Mouse (Mus musculus): Measurements from ENCODE around the gene Wbp2. TPM values are rescaled to one million over a fixed set of nuclear protein-coding genes. Genes with fewer than 3 reads are reported as not detected.
"Not testable (repeated sequence)": the region's sequence is repeated elsewhere in the genome, so short reads cannot be mapped to it uniquely, and the experiment has no call there.

The Wbp2 gene
- polyA plus RNA-seq, 1 experiment from 2014 or later: 105 TPM

DNA sequence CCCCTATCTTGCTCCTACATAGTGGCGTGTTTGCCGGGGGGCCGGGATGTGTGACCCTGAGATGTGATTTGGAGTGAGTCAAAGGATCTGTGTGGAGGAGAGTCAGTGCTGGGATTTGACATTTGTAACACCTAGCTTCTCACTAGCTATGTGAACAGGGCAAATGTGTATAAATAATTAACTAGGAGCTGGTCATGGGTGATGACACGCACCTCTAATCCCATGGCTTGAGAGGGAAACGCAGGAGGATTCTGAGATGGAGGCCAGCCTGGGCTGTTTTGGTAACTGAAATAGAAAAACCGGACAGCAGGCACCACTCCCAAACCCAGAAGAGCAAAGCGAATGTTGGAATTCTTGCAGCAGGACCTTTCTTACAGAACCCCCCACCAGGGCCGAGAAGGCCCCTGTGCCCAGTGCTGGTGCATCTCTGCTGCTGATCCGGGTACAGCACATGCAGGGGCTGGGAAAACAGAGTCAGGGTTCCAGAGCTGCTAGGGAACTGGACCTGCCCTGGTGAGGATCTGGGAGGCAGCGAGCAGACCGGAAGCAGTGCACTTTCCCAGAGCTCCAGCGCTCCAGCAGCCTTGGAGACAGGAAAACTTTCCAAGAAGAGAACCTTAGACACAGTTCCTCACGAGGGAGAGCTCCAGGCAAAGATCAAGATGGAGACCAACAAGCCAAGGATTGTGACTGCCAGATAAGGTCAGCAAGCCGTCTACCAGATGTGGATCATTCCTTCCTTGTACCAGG is 12.1 kb upstream of the Wbp2 start:
- no peak overlapping the region for H3K4me3 ChIP-seq (ENCODE audit: low read depth, low read length)
- H3K9me3 ChIP-seq (ENCODE audit: control insufficient read depth, low read length): no peaks in the 10 kb centered on the region
- H3K27me3 ChIP-seq (ENCODE audit: control insufficient read depth, insufficient read depth, low read length): no peaks in the 10 kb centered on the region
- no peak overlapping the region for H3K27ac ChIP-seq (ENCODE audit: low read depth, low read length)
- H3K4me2 ChIP-seq (ENCODE audit: low read depth): no peak overlapping the region
- no peak overlapping the region for H3K9ac ChIP-seq (ENCODE audit: low read length)
- peaks cover 3% of the 10 kb centered on the region for H3K4me1 ChIP-seq (ENCODE audit: control insufficient read depth, insufficient read depth, low read length)
- H3K36me3 ChIP-seq (ENCODE audit: control insufficient read depth, insufficient read depth, low read length): no peaks in the 10 kb centered on the region
- ATAC-seq (ENCODE audit: insufficient read depth, low FRiP score, low TSS enrichment) (no peak), DNase-seq (ENCODE audit: low spot score) (no peak)
- 72% methylated on average over 14 of the region's 14 CpGs for WGBS

DNA sequence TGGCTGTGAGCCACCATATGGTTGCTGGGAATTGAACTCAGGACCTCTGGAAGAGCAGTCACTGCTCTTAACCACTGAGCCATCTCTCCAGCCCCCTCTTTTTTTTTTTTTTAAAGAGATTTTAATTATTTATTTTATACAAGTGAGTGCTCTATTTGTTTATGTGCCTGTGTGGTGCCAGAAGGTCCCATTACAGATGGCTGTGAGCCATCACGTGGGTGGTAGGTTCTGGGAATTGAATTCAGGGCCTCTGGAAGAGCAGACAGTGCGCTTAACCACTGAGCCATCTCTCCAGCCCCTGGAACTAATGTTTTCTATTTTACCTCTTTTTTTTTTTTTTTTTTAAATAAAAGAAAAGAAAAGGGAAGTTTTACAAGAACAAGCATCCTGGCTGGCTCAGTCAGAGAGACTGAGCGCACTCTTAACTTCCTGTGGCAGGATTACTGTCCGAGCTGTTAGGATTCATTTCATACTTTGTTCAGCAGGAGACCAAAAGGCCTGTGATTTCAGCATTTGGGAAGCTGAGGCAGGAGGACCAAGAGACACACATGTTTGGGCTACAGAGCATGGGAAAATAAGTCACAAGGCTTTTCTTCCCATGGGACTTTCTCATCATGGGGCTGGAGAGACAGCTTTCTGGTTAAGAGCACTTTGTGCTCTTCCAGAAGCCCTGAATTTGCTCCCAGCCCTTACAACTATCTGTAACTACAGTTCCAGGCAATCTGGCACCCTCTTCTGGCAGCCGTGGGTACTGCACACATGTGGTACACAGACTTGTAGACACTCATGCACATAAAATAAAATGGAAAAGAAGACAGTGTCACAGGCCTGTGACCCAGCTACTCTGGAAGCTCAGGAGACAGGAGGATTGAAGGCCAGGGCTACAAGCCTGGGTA is 9.7 kb upstream of the Wbp2 start:
- Histone ChIP-seq H3K27me3 (ENCODE audit: control insufficient read depth, insufficient read depth, low read length) (no peaks in the 10 kb centered on the region), H3K9ac (ENCODE audit: low read length) (no peak overlapping the region), H3K4me1 (ENCODE audit: control insufficient read depth, insufficient read depth, low read length) (no peaks in the 10 kb centered on the region), H3K9me3 (ENCODE audit: control insufficient read depth, low read length) (no peaks in the 10 kb centered on the region), H3K4me3 (ENCODE audit: low read depth, low read length) (no peak overlapping the region), H3K27ac (ENCODE audit: low read depth, low read length) (no peak overlapping the region), H3K4me2 (ENCODE audit: low read depth) (no peak overlapping the region), H3K36me3 (ENCODE audit: control insufficient read depth, insufficient read depth, low read length) (no peaks in the 10 kb centered on the region)
- DNase-seq (ENCODE audit: low spot score): no peak
- WGBS: 92% methylated on average over 5 of the region's 5 CpGs
- no peak for ATAC-seq (ENCODE audit: insufficient read depth, low FRiP score, low TSS enrichment)

DNA sequence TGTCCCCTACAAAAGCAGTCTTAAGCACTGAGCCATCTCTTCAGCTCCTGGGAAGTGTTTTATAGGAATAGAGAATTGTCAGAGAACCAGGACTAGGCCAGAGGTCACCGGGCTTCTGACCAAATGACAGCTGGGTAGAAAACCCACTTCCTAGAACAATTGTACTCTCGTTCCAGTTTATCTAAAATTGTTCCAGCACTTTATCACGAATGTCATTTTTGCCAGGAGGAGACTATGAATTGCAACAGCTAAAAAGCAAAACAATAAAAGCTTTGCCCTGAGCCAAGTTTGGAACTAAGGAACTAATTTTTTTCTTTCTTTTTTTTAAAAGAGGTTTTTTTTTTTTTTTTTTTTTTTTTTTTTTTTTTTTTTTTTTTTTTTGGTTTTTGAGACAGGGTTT is 8.8 kb upstream of the Wbp2 start:
- Histone ChIP-seq H3K4me2 (ENCODE audit: low read depth) (no peak overlapping the region), H3K9me3 (ENCODE audit: control insufficient read depth, low read length) (no peaks in the 10 kb centered on the region), H3K27me3 (ENCODE audit: control insufficient read depth, insufficient read depth, low read length) (no peaks in the 10 kb centered on the region), H3K36me3 (ENCODE audit: control insufficient read depth, insufficient read depth, low read length) (no peaks in the 10 kb centered on the region), H3K27ac (ENCODE audit: low read depth, low read length) (no peak overlapping the region), H3K4me1 (ENCODE audit: control insufficient read depth, insufficient read depth, low read length) (no peaks in the 10 kb centered on the region), H3K4me3 (ENCODE audit: low read depth, low read length) (no peak overlapping the region), H3K9ac (ENCODE audit: low read length) (no peak overlapping the region)
- ATAC-seq (ENCODE audit: insufficient read depth, low FRiP score, low TSS enrichment) (no peak), DNase-seq (ENCODE audit: low spot score) (no peak)
- 86% methylated on average over 3 of the region's 3 CpGs for WGBS

DNA sequence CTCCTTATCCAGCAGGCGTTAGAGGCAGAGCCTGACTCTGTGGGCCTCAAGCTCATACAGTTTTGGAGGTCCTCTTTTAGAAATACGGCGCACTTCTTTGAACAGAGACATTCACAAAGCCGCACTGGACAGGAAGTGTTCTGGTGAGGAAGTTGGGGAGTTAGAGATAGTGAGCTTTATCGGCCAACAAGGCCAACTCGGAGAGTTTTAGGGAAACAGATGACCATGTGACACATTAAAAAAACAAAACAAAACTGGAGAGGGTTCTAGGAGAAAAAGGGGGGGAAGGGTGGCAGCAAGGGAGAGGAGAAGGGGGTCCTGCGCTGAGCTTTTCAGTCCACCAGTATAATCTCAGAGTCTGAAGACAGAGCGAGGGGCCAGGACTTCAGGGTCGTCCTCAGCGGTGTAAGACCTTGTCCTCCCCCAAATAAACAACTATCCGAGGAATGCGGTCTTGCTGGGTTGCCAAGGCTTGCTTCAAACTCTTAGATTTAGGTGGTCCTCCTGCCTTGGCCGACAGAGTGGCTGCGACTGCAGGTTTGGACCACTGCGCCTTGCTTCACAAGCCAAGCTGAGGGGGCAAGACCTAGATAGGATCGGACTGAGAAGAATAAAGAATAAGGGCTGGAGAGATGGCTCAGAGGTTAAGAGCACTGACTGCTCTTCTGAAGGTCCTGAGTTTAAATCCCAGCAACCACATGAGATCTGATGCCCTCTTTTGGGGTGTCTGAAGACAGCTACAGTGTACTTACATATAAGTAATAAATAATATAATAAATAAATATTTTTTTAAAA is 7.2 kb upstream of the Wbp2 start:
- H3K27ac ChIP-seq (ENCODE audit: low read depth, low read length): no peak overlapping the region
- no peak overlapping the region for H3K4me2 ChIP-seq (ENCODE audit: low read depth)
- no peak overlapping the region for H3K9ac ChIP-seq (ENCODE audit: low read length)
- H3K27me3 ChIP-seq (ENCODE audit: control insufficient read depth, insufficient read depth, low read length): no peaks in the 10 kb centered on the region
- H3K4me3 ChIP-seq (ENCODE audit: low read depth, low read length): no peak overlapping the region
- WGBS: 70% methylated on average over 16 of the region's 16 CpGs
- ATAC-seq (ENCODE audit: insufficient read depth, low FRiP score, low TSS enrichment): no peak
- H3K36me3 ChIP-seq (ENCODE audit: control insufficient read depth, insufficient read depth, low read length): no peaks in the 10 kb centered on the region
- no peaks in the 10 kb centered on the region for H3K9me3 ChIP-seq (ENCODE audit: control insufficient read depth, low read length)
- DNase-seq (ENCODE audit: low spot score): no peak
- H3K4me1 ChIP-seq (ENCODE audit: control insufficient read depth, insufficient read depth, low read length): no peaks in the 10 kb centered on the region

DNA sequence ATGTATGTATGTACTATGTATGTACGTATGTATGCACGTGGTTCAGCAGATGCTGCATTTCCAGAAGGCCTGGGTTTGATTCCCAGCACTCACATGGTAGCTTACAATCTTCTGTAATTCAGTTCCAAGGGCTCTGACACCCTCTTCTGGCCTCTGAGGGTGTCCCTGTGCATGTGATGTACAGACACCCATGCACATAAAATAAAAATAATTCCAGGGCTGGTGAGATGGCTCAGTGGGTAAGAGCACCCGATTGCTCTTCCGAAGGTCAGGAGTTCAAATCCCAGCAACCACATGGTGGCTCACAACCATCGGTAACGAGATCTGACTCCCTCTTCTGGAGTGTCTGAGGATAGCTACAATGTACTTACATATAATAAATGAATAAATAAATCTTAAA is 6.2 kb upstream of the Wbp2 start:
- H3K36me3 ChIP-seq (ENCODE audit: control insufficient read depth, insufficient read depth, low read length); H3K4me2 ChIP-seq (ENCODE audit: low read depth); H3K9me3 ChIP-seq (ENCODE audit: control insufficient read depth, low read length); DNase-seq (ENCODE audit: low spot score); H3K9ac ChIP-seq (ENCODE audit: low read length); ATAC-seq (ENCODE audit: insufficient read depth, low FRiP score, low TSS enrichment); H3K4me3 ChIP-seq (ENCODE audit: low read depth, low read length); H3K27ac ChIP-seq (ENCODE audit: low read depth, low read length); H3K4me1 ChIP-seq (ENCODE audit: control insufficient read depth, insufficient read depth, low read length); H3K27me3 ChIP-seq (ENCODE audit: control insufficient read depth, insufficient read depth, low read length): not testable (repeated sequence)
- WGBS: 87% methylated on average over 6 of the region's 6 CpGs

DNA sequence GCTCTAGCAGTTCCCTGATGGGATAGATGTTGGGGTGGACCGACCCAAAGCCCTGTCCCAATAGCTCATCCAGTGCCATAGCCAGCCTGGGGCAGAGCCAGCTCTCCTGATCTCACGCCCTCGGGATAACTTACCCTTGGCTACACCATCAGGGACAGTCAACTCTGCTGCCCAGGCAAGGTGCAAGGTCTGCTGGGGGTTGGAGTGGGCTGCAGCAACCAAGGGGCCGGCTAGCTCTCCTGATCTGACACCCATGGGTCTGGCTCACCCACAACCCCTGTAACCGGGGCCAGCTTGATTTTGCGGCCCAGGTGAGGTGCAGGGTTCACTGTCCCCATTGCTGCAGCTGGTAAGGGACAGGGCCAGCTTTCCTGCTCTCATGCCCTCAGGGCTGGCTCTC is 4.8 kb upstream of the Wbp2 start:
- H3K4me3 ChIP-seq (ENCODE audit: low read depth, low read length): no peak overlapping the region
- ATAC-seq (ENCODE audit: insufficient read depth, low FRiP score, low TSS enrichment): no peak
- H3K9ac ChIP-seq (ENCODE audit: low read length): no peak overlapping the region
- WGBS: 85% methylated on average over 6 of the region's 6 CpGs
- no peak for DNase-seq (ENCODE audit: low spot score)
- H3K4me2 ChIP-seq (ENCODE audit: low read depth): no peak overlapping the region
- no peak overlapping the region for H3K27ac ChIP-seq (ENCODE audit: low read depth, low read length)
- H3K27me3 ChIP-seq (ENCODE audit: control insufficient read depth, insufficient read depth, low read length): no peaks in the 10 kb centered on the region
- no peaks in the 10 kb centered on the region for H3K4me1 ChIP-seq (ENCODE audit: control insufficient read depth, insufficient read depth, low read length)
- no peaks in the 10 kb centered on the region for H3K9me3 ChIP-seq (ENCODE audit: control insufficient read depth, low read length)
- H3K36me3 ChIP-seq (ENCODE audit: control insufficient read depth, insufficient read depth, low read length): no peaks in the 10 kb centered on the region

DNA sequence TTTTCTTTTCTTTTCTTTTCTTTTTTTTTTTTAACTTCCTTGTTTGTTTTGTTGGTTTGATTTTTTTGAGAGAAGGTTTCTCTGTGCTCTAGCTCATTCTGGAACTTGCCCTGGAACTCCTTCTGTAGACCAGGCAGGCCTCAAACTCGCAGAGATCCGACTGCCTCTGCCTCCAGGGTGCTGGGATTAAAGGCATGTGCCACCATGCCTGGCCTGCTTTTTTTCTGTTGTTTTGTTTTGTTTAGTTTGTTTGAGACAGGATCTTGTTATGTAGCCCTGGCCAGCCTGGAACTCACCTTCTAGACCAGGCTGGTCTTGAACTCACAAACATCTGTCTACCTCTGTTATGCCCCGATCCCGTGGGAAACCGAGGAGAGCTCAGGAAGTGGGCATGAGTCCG is 2.8 kb upstream of the Wbp2 start:
- Histone ChIP-seq H3K4me2 (ENCODE audit: low read depth) (no peak overlapping the region), H3K27ac (ENCODE audit: low read depth, low read length) (no peak overlapping the region), H3K27me3 (ENCODE audit: control insufficient read depth, insufficient read depth, low read length) (no peaks in the 10 kb centered on the region), H3K4me3 (ENCODE audit: low read depth, low read length) (no peak overlapping the region), H3K4me1 (ENCODE audit: control insufficient read depth, insufficient read depth, low read length) (peaks cover 6% of the 10 kb centered on the region; the same call in 1 of the 2 replicates), H3K9ac (ENCODE audit: low read length) (no peak overlapping the region), H3K9me3 (ENCODE audit: control insufficient read depth, low read length) (no peaks in the 10 kb centered on the region), H3K36me3 (ENCODE audit: control insufficient read depth, insufficient read depth, low read length) (no peaks in the 10 kb centered on the region)
- DNase-seq (ENCODE audit: low spot score): no peak
- ATAC-seq (ENCODE audit: insufficient read depth, low FRiP score, low TSS enrichment): no peak
- WGBS: 91% methylated on average over 6 of the region's 6 CpGs

DNA sequence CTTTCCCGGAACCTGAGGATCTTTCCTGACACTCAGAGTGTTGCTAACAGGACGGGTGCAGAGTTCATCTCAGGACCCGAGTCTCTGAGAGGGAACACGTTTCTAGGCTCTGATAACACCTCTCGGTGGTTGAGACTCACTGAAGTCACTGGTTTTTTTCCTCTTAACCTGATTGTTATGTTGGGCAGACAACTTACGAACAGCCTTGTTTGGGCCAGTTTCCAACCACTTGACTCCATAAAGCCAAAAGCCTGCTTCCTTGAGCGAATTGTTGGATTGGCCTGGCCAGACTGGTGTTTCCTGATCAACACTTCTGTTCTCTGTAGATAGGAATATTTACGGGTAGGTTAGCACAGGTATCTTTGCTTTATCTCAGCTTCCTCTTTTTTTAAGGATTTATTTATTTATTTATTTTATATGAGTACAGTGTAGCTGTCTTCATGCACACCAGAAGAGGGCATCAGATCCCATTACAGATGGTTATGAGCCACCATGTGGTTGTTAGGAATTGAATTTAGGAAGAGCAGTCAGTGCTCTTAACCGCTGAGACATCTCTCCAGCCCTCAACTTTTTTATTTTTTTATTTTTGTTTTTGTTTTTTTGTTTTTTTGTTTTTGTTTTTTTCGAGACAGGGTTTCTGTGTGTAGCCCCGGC is 2.1 kb upstream of the Wbp2 start:
- Histone ChIP-seq H3K27me3 (ENCODE audit: control insufficient read depth, insufficient read depth, low read length) (no peaks in the 10 kb centered on the region), H3K4me3 (ENCODE audit: low read depth, low read length) (no peak overlapping the region), H3K36me3 (ENCODE audit: control insufficient read depth, insufficient read depth, low read length) (no peaks in the 10 kb centered on the region), H3K27ac (ENCODE audit: low read depth, low read length) (no peak overlapping the region), H3K9me3 (ENCODE audit: control insufficient read depth, low read length) (no peaks in the 10 kb centered on the region), H3K9ac (ENCODE audit: low read length) (no peak overlapping the region), H3K4me2 (ENCODE audit: low read depth) (no peak overlapping the region), H3K4me1 (ENCODE audit: control insufficient read depth, insufficient read depth, low read length) (peaks cover 6% of the 10 kb centered on the region; the same call in 1 of the 2 replicates)
- ATAC-seq (ENCODE audit: insufficient read depth, low FRiP score, low TSS enrichment) (no peak), DNase-seq (ENCODE audit: low spot score) (no peak)
- 90% methylated on average over 11 of the region's 11 CpGs for WGBS
